Mouse (Mus musculus): ENCODE measurements around the gene Iqch.

The Iqch gene

DNA sequence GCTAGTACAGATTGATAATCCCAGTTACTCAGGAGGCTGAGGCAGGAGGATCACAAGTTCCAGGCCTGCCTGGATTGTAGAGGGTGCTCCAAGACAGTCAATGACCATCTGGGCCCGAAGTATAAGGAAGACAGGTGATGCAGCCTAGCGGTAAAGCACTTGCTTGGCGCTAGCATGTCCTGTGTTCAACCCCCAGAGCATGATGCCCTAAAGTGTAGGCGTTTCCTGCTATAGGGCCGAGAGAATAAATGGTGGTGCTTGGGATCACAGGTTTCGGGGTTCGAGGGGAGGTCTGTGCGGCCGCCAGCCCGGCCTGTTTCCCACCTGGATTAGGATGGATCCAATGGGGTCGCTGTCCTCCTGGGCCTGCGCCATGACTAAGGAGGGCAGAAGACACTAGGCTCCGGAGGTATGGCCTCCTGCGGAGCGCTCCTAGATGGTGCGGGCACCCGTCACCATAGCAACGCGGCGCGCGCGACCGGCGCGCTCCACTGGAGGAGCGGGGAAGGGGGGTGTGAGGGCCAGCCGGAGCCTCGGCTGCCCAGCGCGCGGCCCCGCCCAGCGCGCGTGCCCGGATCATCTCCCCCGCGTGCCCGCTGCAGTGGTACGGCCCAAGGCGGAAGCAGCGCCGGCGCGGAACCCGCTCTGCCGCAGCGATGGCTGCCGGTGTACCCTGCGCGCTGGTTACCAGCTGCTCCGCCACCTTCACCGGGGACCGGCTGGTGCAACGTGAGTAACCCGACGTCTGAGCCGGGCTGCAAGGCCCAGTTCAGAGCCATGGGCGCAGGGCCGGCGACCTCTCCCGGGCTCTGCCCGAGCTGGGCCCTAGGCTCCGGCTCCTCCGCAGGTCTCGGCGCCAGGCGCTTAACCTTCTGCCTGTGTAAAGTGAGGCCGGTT is at the start of gene Iqch, which contains the start of gene Aagab:
Iqch (minus strand) TSS at position 451 of the 897 bp plus-strand sequence.
Aagab (plus strand) TSS at position 618 of the 897 bp plus-strand sequence.
- DNase-seq, result peak; percentile 95 to 98

GRCm38 (mm10) chr9:63651594-63651993 is 49.3 kb upstream of the Iqch start:
- no peak for DNase-seq

DNA sequence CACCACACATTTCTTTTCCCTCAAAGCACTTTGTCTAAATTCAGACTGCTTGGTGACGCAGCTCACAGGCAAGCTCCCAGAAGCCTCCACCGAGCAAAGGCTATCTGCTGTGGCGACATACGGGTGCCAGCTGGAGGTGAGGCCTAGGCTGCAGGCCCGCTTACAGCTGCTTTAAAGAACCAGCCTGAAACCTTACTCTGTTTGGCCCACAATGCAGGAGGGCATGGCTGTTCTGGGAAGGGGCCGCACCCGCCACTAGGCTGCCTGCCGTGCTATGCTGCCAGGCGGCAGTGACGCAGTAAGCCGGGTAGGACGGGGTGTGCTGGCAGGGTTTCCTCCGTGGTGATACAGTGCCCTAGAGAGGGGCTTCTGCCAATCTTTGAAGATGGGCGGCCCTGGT is 48.6 kb upstream of the Iqch start:
- peak; percentile 59 to 60 for DNase-seq

GRCm38 (mm10) chr9:63649841-63650545 is 47.7 kb upstream of the Iqch start:
- DNase-seq, result no peak

- no peak for DNase-seq
These were observed 46.2 kb upstream of the Iqch start for GRCm38 (mm10) chr9:63648520-63648918.

DNA sequence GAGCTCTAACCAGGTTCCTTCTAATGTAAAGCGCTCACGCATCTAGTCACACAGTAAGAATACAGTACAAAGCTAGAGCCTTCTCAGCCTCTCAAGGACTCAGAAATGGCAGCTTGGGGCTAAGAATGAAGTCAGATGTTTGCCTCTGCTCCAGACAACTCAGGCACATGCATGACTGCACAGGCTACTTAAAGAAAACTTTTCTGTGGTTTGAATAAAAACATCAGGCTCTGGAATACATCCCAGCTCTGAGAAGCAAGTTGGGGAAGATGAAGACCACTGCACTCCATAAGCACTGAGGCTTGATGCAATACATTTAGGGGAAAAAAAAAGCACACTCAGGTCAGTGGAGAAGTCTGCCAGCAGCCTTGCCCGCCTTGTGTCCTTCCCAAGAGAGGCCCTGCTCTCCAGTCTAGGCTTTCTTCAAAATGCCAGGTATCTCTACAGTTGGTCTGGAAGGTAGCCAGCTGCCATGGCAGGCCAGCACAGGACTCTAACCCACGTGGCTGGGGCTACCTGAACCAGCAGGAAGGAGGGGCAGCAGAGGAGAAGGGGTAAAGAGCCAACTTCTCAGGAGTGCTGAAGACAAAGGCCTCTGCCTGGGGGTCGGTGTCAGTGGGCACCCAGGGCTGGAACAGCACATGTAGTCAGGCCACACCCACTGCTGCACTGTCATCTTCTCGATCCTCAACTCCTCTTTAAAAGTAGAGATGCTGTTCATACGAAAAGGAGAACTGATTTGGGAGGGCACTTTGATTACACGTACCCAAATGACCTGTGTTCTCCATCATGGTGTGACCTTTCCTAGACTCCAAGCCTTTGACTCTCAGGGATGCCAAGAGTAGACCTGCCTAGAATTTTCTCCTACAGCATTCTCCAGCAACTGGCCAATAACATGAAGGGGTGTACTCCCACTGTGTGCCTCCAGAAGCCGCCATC is 45.6 kb upstream of the Iqch start:
- DNase-seq, result peak; percentile 55 to 59

- no peak for DNase-seq
These were observed 42.8 kb upstream of the Iqch start for GRCm38 (mm10) chr9:63645084-63645483.

DNA sequence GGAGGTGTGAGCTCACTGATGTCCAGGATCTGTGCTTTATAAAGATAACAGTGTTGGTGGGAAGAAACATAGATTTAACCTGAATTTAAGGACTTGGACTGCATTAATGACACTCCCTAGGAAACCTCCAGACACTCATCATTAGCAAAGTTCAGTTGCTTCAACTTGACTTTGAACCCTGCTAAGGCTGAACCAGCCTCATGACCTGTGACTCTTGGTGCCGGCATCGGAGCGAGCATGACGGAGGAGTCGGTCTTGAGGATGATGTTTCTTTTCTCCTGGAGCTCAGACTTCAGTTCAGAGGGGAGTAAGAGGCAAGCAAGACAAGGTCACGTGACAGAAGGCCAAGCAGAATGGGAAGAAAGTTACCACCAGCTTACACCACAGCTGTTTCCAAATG is 41.7 kb upstream of the Iqch start:
- no peak for DNase-seq

GRCm38 (mm10) chr9:63641983-63642646 is 39.8 kb upstream of the Iqch start:
- DNase-seq, result no peak

- no peak for DNase-seq
These were observed 33.8 kb upstream of the Iqch start for GRCm38 (mm10) chr9:63636113-63636512.

DNA sequence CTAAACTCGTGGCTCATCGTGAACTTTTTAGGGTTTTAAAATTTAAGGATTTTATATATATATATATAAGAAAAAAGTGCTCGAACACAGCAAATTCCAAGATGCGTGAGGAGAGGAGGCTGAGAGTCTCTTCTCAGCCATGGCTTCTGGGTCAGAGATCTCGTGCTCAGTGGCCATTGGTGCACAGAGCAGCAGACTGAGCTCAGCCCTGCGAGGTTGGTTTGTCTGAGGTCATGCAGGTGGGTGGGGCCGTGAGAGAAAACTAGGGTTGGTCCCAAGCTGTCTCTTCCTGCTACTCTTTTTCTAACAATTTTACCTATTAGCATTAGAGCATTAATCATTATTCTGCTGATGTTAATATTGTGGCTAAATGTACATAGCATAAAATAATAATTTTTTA is 31.0 kb upstream of the Iqch start:
- no peak for DNase-seq

DNA sequence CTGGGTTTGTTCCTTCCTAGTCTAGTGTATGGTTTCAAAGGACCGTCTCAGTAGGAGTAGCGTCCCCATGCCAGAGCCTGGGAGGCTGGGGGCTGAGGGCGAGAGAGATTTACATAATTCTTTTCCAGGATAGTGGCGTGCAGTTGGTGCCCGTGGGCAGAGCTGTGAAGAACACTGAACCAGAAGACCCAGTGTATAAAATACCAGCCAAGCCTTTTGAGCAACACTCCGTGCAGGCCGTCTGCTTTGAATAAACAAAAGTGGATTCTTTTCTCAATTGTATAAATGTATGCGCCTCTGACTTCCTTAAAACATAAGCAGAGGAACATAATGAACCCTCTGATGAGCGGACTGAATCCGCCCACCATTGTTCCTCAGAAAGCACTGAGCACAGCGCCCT is 30.6 kb upstream of the Iqch start:
- DNase-seq, result no peak

DNA sequence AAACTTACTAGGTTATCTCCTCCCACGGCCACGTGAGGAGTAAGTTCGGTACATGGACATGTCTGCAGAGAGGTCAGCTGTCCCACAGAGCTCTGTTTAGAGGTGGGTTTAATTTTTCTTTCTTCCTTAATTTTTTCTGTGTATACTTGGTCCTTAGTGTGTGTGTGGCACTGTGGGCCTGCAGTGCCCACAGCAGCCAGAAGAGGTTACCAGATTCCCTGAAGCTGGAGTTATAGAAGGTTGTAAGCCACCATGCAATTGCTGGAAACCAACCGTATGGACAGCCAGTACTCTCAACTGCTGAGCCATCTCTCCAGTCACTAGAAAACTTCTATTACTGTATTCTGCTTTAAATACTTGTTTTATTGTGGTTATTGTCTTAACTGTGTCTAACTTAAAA is 29.8 kb upstream of the Iqch start:
- DNase-seq, result no peak

DNA sequence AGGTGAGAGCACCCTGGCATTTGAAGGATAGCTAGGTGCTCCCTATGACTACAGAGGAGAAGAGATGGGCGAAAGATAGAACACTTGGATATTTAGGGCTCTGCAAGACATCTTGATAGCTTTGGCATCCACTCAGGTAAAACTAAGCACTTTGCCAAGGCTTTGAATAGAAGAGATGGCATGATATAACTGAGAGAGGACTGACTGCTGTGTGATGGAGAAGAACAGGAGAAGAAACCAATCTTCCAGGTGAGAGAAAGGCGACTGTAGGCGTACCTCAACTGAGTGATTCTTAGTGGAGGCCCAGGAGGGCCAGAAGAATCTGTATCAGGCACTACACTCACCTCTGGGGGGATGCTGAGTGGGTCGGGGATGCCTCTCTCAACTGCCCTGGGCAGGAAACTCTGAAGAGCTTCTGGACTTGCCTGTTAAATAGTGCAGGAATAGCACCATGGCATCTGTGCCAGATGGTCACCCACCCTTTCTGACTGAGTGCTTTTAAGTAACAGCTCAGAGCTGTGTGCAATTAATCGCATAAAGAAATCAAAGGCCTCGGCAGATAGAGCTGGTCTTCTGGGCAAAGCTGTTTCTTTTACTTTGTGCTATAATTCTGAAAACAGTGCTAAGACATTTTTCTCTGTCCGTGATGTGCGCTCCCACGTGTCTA is 22.9 kb upstream of the Iqch start:
- no peak for DNase-seq

- DNase-seq, result no peak
These were observed 21.7 kb upstream of the Iqch start for GRCm38 (mm10) chr9:63623895-63624569.

- no peak for DNase-seq
These were observed 15.7 kb upstream of the Iqch start for GRCm38 (mm10) chr9:63617967-63618366.

- DNase-seq, result no peak
These were observed 12.0 kb upstream of the Iqch start for GRCm38 (mm10) chr9:63614018-63614985.

- no peak for DNase-seq
These were observed 11.3 kb upstream of the Iqch start for GRCm38 (mm10) chr9:63613569-63613968.

DNA sequence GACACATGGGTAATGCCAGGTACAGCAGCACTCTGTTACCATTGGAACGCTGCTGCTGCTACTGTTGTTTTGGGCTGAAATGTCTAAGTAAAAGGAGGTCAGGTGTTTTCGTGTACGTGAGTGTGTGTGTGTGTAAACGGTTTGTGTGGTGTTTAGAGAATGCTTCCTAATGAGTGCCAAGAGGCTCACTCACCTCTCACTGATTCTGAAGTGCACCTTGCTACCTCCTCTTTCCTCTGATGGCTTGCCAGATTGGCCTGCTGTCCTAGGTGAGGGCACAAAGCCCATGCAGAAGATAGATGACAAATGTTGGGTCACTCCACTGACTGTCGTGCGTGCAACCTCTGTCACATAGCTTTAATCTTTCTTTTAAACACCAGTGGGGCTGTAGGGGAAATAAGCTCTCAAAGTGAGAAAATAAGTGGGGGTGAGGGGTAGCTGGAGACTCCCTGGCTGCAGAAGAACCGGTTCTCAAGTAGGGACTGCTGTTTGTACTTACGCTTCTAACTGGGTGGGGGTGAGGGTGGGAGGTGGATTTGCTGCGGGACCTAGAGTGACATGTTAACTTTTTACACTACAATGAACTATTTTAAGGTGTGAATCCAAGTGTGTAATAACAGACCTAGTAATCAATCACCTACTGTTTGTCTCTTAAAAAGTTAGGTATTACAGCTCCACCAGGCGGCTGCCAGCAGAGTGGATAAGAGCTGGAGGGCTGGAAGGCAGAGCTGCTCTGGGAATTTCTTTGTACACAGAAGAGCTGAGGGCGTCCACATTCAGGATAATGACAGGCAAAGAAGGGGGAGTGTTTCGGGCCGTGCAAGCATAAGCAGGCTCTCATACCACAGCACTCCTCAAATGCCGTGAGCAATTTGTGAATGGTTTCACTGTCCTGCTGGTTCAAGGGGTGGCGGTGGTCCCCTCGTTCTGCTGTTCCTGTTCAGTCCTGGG is 10.5 kb upstream of the Iqch start:
- peak; percentile 46 to 63 for DNase-seq

Data from cerebellum, adult 18-20 months (tissue).